Mouse (Mus musculus): ENCODE data around the gene Palm3. TPM values are rescaled to one million over a fixed set of nuclear protein-coding genes. Genes with fewer than 3 reads are reported as not detected.

Gene Palm3
- polyA plus RNA-seq, 1 experiment from 2014 or later: 3.5 TPM

GRCm38 (mm10) chr8:84079206-84079605, 57.9 kb downstream of the Palm3 start:
- Histone ChIP-seq H3K27ac (ENCODE audit: low read depth, low read length) (no peak overlapping the region), H3K9me3 (ENCODE audit: control insufficient read depth, low read length) (no peaks in the 10 kb centered on the region), H3K27me3 (ENCODE audit: control insufficient read depth, insufficient read depth, low read length) (no peaks in the 10 kb centered on the region), H3K4me2 (replicated peaks; ENCODE audit: low read depth, low read length) (no peak overlapping the region), H3K4me1 (replicated peaks; ENCODE audit: control insufficient read depth, insufficient read depth, low read length) (no peaks in the 10 kb centered on the region), H3K9ac (ENCODE audit: low read depth, low read length) (no peak overlapping the region), H3K36me3 (ENCODE audit: control insufficient read depth, insufficient read depth, low read length) (0 out of 2 replicates have a peak, but pooled peaks cover 5% of the 10 kb centered on the region), H3K4me3 (ENCODE audit: low read depth, low read length) (no peak overlapping the region)
- DNase-seq (ENCODE audit: low spot score): no peak
- ATAC-seq (ENCODE audit: low FRiP score): no peak
- 92% methylated on average over 5 of the region's 5 CpGs for WGBS

MicroRNAs encoded within 50 kb of the gene (microRNA counts, 519-probe panel; counts per million panel counts)
- not detected for microRNA mmu-miR-1199

Other genes with a start within 250 kb of the Palm3 start
- gene Adgrl1, start 121.4 kb upstream of the Palm3 start, polyA plus RNA-seq (2014; fragmentation: Nextera tagmentation; extraction: Ambion mirVana): 19.9 and 23.7 TPM in 2 replicates
- 0.93 and 1.2 TPM in 2 replicates for gene Gm10644, start 66.3 kb upstream of the Palm3 start, polyA plus RNA-seq (2014; fragmentation: Nextera tagmentation; extraction: Ambion mirVana)
- gene Asf1b, start 66.0 kb upstream of the Palm3 start, polyA plus RNA-seq (2014; fragmentation: Nextera tagmentation; extraction: Ambion mirVana): 79.5 and 80.6 TPM in 2 replicates
- 139 TPM in 2 replicates for gene Prkaca, start 48.5 kb upstream of the Palm3 start, polyA plus RNA-seq (2014; fragmentation: Nextera tagmentation; extraction: Ambion mirVana)
- 15.1 and 17.0 TPM in 2 replicates for gene Samd1, start 23.8 kb upstream of the Palm3 start, polyA plus RNA-seq (2014; fragmentation: Nextera tagmentation; extraction: Ambion mirVana)
- 0.80 and 0.93 TPM in 2 replicates for gene 1700067K01Rik, start 20.0 kb upstream of the Palm3 start, polyA plus RNA-seq (2014; fragmentation: Nextera tagmentation; extraction: Ambion mirVana)
- 0.22 TPM in 1 of 2 replicates, not detected in the other for gene 2210011C24Rik, start 9.3 kb upstream of the Palm3 start, polyA plus RNA-seq (2014; fragmentation: Nextera tagmentation; extraction: Ambion mirVana)
- not detected in 2 replicates for gene Il27ra, start 21.1 kb downstream of the Palm3 start, polyA plus RNA-seq (2014; fragmentation: Nextera tagmentation; extraction: Ambion mirVana)
- 0.48 TPM in 1 of 2 replicates, not detected in the other for gene Rln3, start 23.5 kb downstream of the Palm3 start, polyA plus RNA-seq (2014; fragmentation: Nextera tagmentation; extraction: Ambion mirVana)
- 2.0 and 2.2 TPM in 2 replicates for gene Gm10643, start 43.7 kb downstream of the Palm3 start, polyA plus RNA-seq (2014; fragmentation: Nextera tagmentation; extraction: Ambion mirVana)
- gene Rfx1, start 45.4 kb downstream of the Palm3 start, polyA plus RNA-seq (2014; fragmentation: Nextera tagmentation; extraction: Ambion mirVana): 5.5 and 8.8 TPM in 2 replicates
- 12.5 and 12.8 TPM in 2 replicates for gene Dcaf15, start 83.3 kb downstream of the Palm3 start, polyA plus RNA-seq (2014; fragmentation: Nextera tagmentation; extraction: Ambion mirVana)
- 0.17 and 0.23 TPM in 2 replicates for gene Podnl1, start 104.5 kb downstream of the Palm3 start, polyA plus RNA-seq (2014; fragmentation: Nextera tagmentation; extraction: Ambion mirVana)
- 8.5 and 8.8 TPM in 2 replicates for gene Cc2d1a, start 126.5 kb downstream of the Palm3 start, polyA plus RNA-seq (2014; fragmentation: Nextera tagmentation; extraction: Ambion mirVana)
- gene 4930432K21Rik, start 126.6 kb downstream of the Palm3 start, polyA plus RNA-seq (2014; fragmentation: Nextera tagmentation; extraction: Ambion mirVana): 0.57 and 0.88 TPM in 2 replicates
- gene Nanos3, start 163.7 kb downstream of the Palm3 start, polyA plus RNA-seq (2014; fragmentation: Nextera tagmentation; extraction: Ambion mirVana): 4.5 and 5.6 TPM in 2 replicates
- 22.5 and 26.1 TPM in 2 replicates for gene Zswim4, start 215.6 kb downstream of the Palm3 start, polyA plus RNA-seq (2014; fragmentation: Nextera tagmentation; extraction: Ambion mirVana)
- 298 and 313 TPM in 2 replicates for gene D8Ertd738e, start 228.2 kb downstream of the Palm3 start, polyA plus RNA-seq (2014; fragmentation: Nextera tagmentation; extraction: Ambion mirVana)
- 49.8 and 51.2 TPM in 2 replicates for gene Mri1, start 235.9 kb downstream of the Palm3 start, polyA plus RNA-seq (2014; fragmentation: Nextera tagmentation; extraction: Ambion mirVana)
- 21.3 and 27.4 TPM in 2 replicates for gene Ccdc130, start 248.9 kb downstream of the Palm3 start, polyA plus RNA-seq (2014; fragmentation: Nextera tagmentation; extraction: Ambion mirVana)